Mouse (Mus musculus): Measurements from ENCODE around the gene Tm7sf3.
"Not testable (repeated sequence)": the region's sequence is repeated elsewhere in the genome, so short reads cannot be mapped to it uniquely, and the experiment has no call there.

Tm7sf3 gene

DNA sequence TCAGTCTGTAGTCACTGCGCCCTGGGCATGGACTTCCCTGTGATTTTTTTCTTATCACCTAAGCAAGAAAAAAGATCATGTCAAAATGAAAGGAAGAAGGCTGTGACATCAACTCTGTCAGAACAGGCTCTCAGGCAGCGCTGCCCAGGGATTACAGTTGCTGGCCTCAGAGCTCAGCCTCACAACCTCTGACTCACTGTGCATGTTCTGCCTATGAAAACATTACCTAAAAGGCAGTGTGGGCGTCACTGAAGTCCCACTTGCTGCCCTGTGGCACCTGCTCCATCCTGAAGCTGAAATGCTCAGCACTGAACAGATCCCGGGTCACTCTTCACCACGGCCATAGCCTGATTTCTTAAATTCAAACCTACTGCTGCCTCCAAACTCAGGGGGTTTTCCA is 29.9 kb downstream of the Tm7sf3 start:
- DNase-seq, result no peak

DNA sequence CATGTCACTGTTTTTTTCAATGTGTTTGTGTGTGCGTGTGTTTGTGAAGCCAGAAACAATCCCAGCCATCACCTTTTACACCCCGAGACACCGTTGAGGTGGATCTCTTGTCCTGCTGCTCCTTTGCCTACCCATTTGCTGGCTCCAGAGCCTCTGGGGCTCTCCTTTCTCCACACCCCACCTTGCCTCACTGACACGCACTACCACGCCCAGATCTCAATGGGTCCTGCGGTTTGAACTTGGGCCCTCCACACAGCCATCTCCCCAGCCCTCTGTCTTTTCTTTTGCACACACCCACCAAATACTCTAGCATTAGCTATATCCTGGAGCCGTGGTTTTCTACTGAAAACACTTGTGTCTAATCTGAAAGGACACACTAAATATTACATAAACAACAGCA is 30.7 kb downstream of the Tm7sf3 start:
- DNase-seq, result no peak

DNA sequence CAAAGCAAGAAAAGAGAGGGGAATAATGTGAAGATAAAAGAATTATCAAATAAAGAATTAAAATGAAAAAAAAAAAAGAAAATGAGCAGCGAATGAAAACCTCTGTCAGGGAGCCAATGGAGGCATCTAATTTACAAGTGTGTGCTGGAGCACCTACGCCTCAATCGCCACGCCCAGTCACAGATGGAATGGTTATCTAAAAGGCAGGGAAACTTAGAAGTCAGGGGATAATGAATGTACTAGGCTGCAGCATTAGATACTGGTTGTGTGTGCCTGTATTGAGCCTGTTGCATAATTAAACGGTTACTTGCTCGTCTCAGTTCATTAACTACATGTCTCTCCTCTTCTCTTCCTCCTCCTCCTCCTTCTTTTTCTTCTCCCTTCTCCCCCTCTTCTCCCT is 31.2 kb downstream of the Tm7sf3 start:
- DNase-seq, result no peak

DNA sequence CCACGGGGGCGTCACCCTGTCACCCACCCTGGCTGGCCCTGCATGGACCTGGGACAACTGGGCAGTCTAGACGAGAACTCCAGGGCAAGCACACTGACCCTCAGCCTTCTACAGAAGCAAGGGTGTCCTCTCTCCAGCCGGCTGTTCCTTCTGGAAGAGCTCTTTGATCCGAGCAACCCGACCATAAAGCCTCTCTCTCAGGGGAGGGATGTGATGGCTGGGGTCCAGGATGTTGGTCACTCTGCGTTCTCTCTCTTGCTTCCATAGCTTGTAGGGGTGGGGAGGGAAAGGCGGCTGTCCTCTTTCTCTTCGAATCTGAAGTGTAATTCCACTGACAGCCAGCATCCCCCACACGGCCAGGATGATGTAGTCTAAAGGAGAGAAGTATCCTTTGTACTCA is 39.0 kb downstream of the Tm7sf3 start:
- no peak for DNase-seq

DNA sequence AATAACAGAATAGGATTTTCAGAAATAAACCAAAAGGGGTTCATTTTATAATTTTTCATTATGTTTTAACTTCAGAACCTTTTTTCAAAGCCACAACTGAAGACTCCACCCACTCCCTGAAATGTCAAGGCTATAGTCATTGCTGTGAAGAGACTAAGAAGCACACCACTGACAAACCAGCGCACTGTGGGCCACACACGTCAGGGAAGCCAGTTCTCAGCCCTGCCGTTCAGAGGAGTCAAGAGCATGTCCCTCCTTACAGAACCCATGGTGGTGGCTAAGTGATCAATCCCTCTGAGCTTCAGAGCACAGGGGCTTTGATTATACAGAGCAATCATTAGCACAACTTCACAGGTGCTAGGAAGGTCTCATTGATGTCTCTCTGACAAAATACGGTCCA is 40.0 kb downstream of the Tm7sf3 start:
- DNase-seq, result no peak

- DNase-seq, result no peak
Measured at GRCm38 (mm10) chr6:146585134-146585533, 57.5 kb downstream of the Tm7sf3 start.

DNA sequence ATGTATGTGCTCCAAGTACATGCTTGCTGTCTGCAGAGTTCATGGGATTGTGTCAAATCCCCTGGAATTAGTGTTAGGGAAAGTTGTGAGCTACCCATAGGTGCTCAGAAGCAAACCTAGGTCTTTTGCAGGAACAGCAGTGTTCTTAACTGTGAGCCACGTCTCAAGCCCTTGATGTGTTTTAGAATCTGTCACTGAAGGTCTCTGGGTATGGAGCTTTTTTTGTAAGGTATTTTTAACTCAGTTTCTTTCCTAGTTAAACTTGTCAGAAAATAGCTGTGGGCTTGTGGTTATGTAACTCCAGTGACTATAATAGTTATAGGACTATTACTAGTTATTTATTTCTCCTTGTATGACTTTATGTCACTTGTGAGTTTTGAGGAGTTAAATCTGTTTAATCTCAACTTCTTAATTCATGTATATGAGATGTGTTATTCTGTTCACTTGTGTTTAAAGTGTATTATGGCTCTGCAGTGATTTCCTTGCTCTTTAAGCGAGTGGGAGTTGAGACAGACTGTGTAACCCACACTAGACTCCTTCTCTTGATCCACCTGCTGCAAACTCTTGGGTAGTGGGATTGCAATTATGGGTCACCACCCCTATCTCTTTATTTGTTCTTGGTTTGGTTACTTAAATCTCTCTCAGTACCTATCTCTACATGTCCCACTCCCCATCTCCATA is 59.1 kb downstream of the Tm7sf3 start:
- DNase-seq, result no peak

DNA sequence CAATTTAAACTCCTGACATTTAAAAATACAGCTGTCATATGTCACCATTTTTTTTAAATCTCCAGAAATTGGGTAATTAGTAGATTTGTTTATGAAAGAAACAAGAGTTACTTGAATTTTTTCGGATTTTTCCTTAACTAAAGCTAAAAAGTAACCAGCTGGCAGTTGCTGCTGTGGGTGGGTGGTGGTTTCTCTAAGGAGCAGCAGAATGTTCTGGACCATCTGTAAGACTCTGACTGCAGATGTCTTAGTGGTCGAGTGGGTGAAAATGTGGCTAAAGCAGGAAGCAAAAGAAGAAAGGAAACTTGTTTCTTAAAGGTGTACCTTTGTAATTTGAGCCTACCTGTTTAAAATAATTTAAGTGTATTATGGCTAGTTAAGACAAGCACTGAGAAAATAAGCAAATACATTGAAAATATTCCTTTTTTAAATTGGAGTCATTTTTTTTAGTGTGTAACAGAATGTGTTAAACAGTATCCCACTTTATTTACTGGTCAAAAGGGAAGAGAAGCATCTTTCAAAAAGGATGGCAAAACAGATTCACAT is 62.2 kb downstream of the Tm7sf3 start:
- DNase-seq, result no peak

DNA sequence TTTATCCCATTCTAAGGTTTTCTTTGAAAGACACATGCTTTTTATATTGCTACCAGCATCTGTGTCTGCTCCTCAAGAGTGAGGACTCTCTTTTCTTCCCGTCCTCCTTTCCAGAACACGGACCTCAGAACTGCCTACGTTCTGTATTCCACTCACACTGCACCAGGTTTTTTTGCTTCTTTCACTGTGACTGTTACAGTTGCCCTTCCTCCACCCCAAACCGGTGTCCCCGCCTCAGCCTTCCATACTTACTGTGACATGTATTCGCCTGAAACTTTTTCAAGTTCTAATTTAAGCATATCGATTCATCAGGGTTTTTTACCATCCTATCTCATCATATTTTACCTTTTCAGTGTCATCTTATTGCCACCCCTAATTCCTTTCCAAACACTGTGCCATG is 64.0 kb downstream of the Tm7sf3 start:
- DNase-seq, result peak; percentile 16

DNA sequence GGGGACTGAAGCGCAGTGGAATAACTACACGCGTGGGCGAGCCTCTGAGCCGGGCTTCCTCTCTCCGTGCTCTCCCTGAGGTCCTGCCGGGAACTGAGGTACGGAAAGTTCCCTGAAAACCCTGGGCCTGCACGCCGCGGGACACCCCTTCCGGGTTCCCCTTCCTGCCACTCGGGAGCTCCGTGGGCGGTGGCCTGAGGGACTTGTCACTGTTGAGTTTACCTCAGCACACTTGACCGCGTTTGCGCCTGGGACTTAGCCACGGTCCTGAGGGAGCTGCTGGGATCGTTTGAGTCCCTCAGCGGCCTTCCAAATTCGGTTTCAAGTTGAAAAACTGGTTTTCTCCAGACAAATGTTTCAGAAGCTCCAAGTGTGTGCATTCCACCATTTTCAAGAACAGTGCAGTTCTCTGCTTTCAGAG is 64.5 kb downstream of the Tm7sf3 start:
- no peak for DNase-seq

DNA sequence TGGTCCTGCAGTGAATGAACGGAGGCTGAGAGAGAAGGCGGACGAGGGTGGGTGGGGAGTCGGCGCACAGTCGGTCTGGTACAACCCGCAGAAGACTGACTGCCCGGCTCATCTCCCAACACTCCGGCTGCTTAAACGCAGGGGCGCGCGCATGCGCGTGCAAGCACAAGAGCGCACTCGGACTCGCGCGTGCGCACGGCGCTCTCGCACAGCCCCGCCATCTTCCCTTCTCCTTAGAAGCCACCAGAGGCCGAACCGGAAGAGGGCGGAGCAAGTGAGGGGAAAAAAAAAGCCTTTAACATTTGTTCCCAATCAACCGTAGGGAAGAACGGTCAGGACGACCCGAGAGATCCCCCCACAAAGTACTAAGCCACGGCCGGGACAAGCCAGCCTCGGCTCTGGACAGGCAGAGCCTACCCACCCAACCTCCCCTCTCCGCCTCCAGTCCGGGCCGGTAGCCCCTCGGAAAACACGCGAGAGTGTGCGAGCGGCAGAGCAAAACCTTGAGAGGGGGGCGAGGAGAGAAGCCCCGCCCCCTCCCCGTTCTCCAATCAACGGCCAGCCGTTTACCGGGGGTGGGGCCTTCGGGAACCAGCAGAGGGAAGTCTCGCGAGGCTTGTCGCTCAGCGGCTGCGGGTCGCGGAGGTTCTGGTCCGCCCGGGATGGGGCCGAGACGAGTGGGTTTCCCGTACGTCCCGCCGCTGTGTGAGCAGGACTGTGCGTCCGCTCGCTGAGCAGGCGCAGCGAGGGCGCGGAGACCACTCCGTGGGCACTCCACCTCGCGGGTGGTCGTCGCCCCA is 65.1 kb downstream of the Tm7sf3 start, which contains the start of gene Ints13:
Gene Ints13, minus strand, starts transcription at position 526 of the 800 bp plus-strand sequence.
- DNase-seq, result peak; percentile 99

DNA sequence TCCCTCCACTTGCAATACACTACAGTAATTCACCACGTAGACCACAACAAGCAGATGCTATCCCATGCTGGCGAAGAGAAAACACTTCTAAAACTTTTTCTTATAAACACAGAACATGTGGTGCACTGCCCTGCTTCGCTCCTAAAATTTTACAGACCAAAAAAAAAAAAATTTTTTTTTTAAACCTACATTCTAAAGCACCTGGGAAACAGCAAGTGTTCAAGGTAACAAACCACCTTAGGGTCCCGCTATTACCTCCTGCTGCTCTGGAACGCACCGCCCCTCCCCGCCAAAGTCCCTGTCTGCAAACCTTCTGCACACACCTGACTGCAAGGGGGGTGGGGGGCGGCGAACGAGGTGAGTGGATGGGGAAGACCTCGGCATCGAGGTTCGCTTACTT is 65.7 kb downstream of the Tm7sf3 start, which contains the start of gene Fgfr1op2:
Gene Fgfr1op2, plus strand, starts transcription at position 301 of the 400 bp plus-strand sequence.
- no peak for DNase-seq

GRCm38 (mm10) chr6:146572073-146572472 is 70.6 kb downstream of the Tm7sf3 start:
- no peak for DNase-seq

- not testable (repeated sequence) for DNase-seq
Measured at GRCm38 (mm10) chr6:146562461-146562860, 80.2 kb downstream of the Tm7sf3 start.

Measured in cerebellum, adult 11-12 months (tissue).